Mouse (Mus musculus) liver, adult 2 months (tissue): ENCODE measurements around the gene Cmtm1. TPM values are rescaled to one million over a fixed set of nuclear protein-coding genes. Genes with fewer than 3 reads are reported as not detected.

ENCODE experiments used
- DNase-seq: peaks from one replicate; pipeline ENCODE4 v3.0.0-alpha.2; 2011; ENCODE audit warnings: low read depth, low spot score; ENCODE audit errors: extremely low read depth
- H3K27ac ChIP-seq: fragments of 200-500 bp; replicated peaks from 2 replicates; pipeline ENCODE4 v1.5.1; 2012; ENCODE audit warnings: low read depth, mild to moderate bottlenecking, control low read depth, inconsistent platforms, low read length; ENCODE audit not compliant: insufficient read depth
- H3K27me3 ChIP-seq: fragments of 200-500 bp; 2 replicates; pipeline ENCODE4 v1.6.1; 2012; ENCODE audit warnings: mild to moderate bottlenecking, moderate library complexity, low read length, inconsistent platforms; ENCODE audit not compliant: control insufficient read depth, insufficient read depth
- H3K36me3 ChIP-seq: fragments of 200-500 bp; 2 replicates; pipeline ENCODE4 v1.6.1; 2012; ENCODE audit warnings: low read length, inconsistent platforms; ENCODE audit not compliant: control insufficient read depth, insufficient read depth
- H3K4me1 ChIP-seq: fragments of 200-500 bp; 2 replicates; pipeline ENCODE4 v1.6.1; 2011; ENCODE audit warnings: low read length; ENCODE audit not compliant: control insufficient read depth, insufficient read depth
- H3K4me3 ChIP-seq: fragments of 200-500 bp; 2 replicates; pipeline ENCODE4 v1.5.1; 2011; ENCODE audit warnings: low read depth, mild to moderate bottlenecking, control low read depth, low read length, moderate library complexity; ENCODE audit not compliant: insufficient read depth
- H3K79me2 ChIP-seq: fragments of 200-500 bp; 2 replicates; pipeline ENCODE4 v1.6.1; 2012; ENCODE audit warnings: inconsistent platforms, mild to moderate bottlenecking, low read length, moderate library complexity; ENCODE audit not compliant: control insufficient read depth, insufficient read depth
- H3K9ac ChIP-seq: fragments of 200-500 bp; 2 replicates; pipeline ENCODE4 v1.6.1; 2012; ENCODE audit warnings: low read depth, mild to moderate bottlenecking, control low read depth, inconsistent platforms, low read length
- CTCF ChIP-seq: fragments of 200-500 bp; IDR thresholded peaks from 2 replicates; pipeline ENCODE4 v1.5.1; 2011; ENCODE audit warnings: low read depth, low read length, control low read depth
- POLR2A ChIP-seq: fragments of 200-500 bp; IDR thresholded peaks from 2 replicates; pipeline ENCODE4 v1.6.1; 2011; ENCODE audit warnings: low read length, control low read depth; ENCODE audit not compliant: insufficient read depth; ENCODE audit errors: extremely low read depth
- WGBS: fragments of 180-500 bp; shearing (Covaris S2); methylation state at CpG from one replicate; pipeline ENCODE4 v1.1.7; 2018; 5-methylcytosine and 5-hydroxymethylcytosine counted together
- polyA plus RNA-seq: library from polyadenylated mRNA; depleted of rRNA; stranded (reverse); fragments of >200 nt; gene quantifications from 2 replicates; pipeline ENCODE4 v1.2.3, GENCODE M21; 2012
- total RNA-seq: library from RNA; depleted of rRNA; stranded (reverse); fragments of >200 nt; gene quantifications from 2 replicates; pipeline ENCODE4 v1.2.3, GENCODE M21; 2014

The Cmtm1 gene
- total and polyA plus RNA-seq, 2 experiments: not detected

DNA sequence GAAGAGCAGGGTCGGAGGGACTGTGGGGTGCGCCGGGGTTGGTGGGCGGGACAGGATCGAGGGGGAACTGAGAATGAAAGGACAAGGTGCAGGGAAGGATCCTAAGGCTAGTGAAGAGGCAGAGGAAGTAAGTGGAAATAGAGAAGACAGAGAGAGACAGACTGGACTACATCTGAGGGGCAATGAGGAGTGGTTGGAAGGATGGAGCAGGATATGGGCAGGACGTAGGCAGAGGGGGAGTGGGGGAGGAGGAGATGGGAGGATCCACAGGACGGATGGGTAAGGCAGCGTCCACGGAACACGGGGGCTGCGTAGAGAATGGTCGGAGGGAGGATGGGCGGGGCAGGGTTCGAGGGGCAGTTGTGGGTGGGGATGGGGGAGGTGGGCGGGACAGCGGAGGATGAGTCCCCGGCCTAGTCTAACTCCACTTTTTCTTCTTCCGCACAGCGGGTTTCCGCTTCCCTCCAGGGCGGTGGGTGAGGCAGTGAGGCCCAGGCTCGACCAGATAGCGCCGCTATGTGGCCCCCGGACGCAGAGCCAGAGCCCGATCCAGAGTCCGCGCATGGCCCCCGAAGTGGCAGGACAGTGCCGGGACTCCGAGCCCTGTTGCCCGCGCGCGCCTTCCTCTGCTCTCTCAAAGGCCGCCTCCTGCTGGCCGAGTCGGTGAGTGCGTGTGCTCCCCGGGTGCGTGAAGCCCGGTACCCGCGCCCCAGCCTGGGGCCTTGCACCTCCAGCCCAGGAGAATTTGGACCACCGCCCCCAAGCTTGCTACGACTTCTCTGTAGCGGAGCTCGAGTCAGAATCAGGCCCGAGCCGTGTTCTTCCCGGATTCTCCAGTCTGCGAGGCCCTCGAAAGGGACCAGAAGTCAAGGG, 30.5 kb upstream of the Cmtm1 start:
- Histone ChIP-seq H3K79me2 (no peaks in the 10 kb centered on the region), H3K27ac (peak overlapping the region; percentile 75), H3K36me3 (no peaks in the 10 kb centered on the region), H3K4me3 (peak overlapping the region; percentile 79), H3K9ac (peak overlapping the region; percentile 76), H3K4me1 (no peaks in the 10 kb centered on the region; the same call in none of the 2 replicates), H3K27me3 (no peaks in the 10 kb centered on the region)
- 2% methylated on average over 52 of the region's 54 CpGs for WGBS
- peak; percentile 39 for DNase-seq
- peak; percentile 42 for TF ChIP-seq CTCF
- TF ChIP-seq POLR2A: no peak

DNA sequence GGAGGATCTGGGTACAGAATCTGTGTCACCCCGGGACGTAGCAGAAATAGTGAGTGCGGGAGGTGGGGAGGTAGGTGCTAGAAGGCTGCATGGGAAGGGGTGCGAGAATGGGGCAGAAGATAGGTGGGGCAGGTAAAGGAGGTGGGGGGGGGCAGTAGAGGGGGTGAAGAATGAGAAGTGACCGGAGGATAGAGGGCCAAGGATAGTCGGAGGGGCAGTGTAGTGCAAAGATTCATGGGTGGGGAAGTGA, 30.0 kb upstream of the Cmtm1 start:
- peak overlapping the region; percentile 79 for H3K4me3 ChIP-seq
- 7% methylated on average over 6 of the region's 6 CpGs for WGBS
- no peaks in the 10 kb centered on the region for H3K36me3 ChIP-seq
- H3K27me3 ChIP-seq: no peaks in the 10 kb centered on the region
- H3K27ac ChIP-seq: peak overlapping the region; percentile 45
- no peak for TF ChIP-seq POLR2A
- no peak for TF ChIP-seq CTCF
- H3K9ac ChIP-seq: peak overlapping the region; percentile 47
- DNase-seq: no peak
- H3K79me2 ChIP-seq: no peaks in the 10 kb centered on the region
- H3K4me1 ChIP-seq: no peaks in the 10 kb centered on the region; the same call in none of the 2 replicates

DNA sequence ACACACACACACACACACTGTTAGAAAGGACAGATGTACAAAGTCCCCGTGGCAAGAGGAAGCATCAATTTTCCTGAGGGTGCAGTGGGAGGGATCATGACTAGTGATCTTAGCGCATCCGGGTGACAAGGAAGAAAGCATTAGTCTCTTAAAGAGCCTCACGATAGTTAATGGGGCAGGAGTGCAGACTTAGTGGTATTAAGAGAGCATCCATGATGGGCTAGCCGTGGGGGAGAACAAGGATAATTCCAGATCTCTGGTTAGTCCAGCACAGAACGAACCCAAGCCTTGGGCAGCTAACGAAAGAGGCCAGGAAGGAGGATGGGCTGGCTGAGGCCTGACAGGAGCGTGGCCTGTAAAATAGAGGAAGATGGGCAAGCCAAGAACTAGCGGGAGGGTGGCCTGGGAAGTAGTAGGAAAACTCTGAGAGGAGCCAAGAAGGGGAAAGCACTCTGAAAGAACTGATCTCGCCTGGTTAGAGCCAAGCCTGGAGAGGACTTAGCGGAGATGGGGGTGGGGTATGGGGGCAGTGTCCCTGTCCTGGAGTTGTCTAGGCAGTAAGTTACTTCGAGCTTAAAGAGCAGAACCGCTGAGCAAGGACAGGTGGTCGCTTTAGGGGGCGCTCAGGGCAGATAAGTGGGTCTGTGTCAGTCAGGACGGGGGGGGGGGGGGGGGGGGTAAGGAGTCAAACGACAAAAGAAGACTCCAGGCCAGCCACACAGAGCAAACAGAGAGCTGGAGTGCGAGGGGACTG, 29.5 kb upstream of the Cmtm1 start, which contains the start of gene Cmtm3:
Gene Cmtm3 (plus strand): TSS at position 182 of the 754 bp plus-strand sequence.
- H3K4me1 ChIP-seq: no peaks in the 10 kb centered on the region; the same call in none of the 2 replicates
- peak; percentile 26 for DNase-seq
- peak within 1 kb of the TSS; percentile 47 for H3K9ac ChIP-seq
- no peak for TF ChIP-seq POLR2A
- no peak for TF ChIP-seq CTCF
- no peaks in the 10 kb centered on the region for H3K27me3 ChIP-seq
- H3K79me2 ChIP-seq: no peaks in the 10 kb centered on the region
- no peaks in the 10 kb centered on the region for H3K36me3 ChIP-seq
- H3K27ac ChIP-seq: peak within 1 kb of the TSS; percentile 69
- WGBS: 30% methylated on average over 16 of the region's 18 CpGs
- peak within 1 kb of the TSS; percentile 79 for H3K4me3 ChIP-seq

DNA sequence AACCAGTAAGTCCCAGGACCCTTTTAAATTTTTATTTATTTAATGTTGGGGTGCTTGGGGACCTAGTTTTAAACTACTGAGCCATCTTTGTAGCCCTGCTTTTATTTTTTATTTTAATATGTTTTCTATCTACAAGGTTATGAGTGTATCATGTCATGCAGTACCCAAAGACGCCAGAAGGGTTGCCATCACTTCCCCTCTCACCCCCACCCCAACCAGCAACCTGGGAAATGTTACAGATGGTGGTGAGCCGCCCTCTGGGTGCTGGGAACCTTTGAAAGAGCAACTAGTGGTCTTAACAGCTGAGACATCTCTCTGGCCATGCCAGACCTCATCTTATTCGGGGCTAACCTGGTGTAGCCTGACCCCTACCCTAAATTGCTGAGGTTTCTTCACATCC, 27.9 kb upstream of the Cmtm1 start:
- TF ChIP-seq POLR2A: no peak
- no peak overlapping the region for H3K4me3 ChIP-seq
- no peak overlapping the region for H3K27ac ChIP-seq
- WGBS: 70% methylated on average over 3 of the region's 3 CpGs
- H3K4me1 ChIP-seq: no peaks in the 10 kb centered on the region; the same call in none of the 2 replicates
- H3K36me3 ChIP-seq: no peaks in the 10 kb centered on the region
- DNase-seq: no peak
- H3K79me2 ChIP-seq: no peaks in the 10 kb centered on the region
- H3K27me3 ChIP-seq: no peaks in the 10 kb centered on the region
- H3K9ac ChIP-seq: no peak overlapping the region

DNA sequence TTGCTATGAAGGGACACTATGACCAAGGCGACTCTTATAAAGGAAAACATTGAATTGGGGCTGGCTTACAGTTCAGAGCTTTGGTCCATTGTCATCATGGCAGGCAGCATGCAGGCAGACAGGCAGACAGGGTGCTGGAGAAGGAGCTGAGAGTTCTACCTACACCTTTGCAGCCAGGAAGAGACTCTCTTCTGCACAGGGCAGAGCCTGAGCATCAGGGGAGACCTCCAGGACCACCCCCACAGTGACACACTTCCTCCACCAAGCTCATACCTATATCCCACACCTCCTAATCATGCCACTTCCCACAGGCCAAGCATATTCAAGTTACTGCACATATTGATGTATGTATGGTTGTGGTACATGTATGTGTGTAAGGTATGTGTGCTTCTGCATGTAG, 26.9 kb upstream of the Cmtm1 start:
- 89% methylated on average over 1 of the region's 1 CpGs for WGBS
- no peak overlapping the region for H3K4me3 ChIP-seq
- no peak for TF ChIP-seq CTCF
- no peak for TF ChIP-seq POLR2A
- H3K9ac ChIP-seq: no peak overlapping the region
- no peaks in the 10 kb centered on the region; the same call in none of the 2 replicates for H3K4me1 ChIP-seq
- no peaks in the 10 kb centered on the region for H3K36me3 ChIP-seq
- H3K27ac ChIP-seq: no peak overlapping the region
- DNase-seq: no peak
- no peaks in the 10 kb centered on the region for H3K79me2 ChIP-seq
- H3K27me3 ChIP-seq: no peaks in the 10 kb centered on the region
